Mouse (Mus musculus): ENCODE measurements around the gene Ctsd.
"Not testable (repeated sequence)": the region's sequence is repeated elsewhere in the genome, so short reads cannot be mapped to it uniquely, and the experiment has no call there.

The Ctsd gene

GRCm38 (mm10) chr7:142387419-142388148 is at the start of gene Ctsd:
Ctsd (minus strand) TSS chr7:142388038.
- DNase-seq, result peak; percentile 94

DNA sequence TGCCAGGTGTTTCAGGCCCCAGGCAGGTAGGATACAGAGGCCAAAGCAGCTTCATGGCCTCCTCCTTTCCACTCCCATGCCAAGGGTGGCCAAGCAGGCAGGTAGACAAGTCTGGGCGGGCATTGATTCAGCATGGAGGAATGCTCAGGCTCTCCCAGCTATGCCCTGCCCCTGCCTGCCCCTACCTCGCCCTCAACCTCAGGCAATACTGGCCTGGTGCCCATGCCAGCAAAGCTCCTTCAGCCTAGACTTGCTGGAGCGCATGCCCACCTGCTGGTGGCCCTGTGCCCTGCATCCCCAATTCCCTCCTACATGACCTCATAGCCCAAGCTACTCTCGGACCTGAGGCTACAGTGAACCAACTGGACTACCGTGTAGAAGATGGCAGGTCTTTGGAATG is 49.5 kb upstream of the Ctsd start:
- no peak for DNase-seq

- DNase-seq, result peak; percentile 85
Measured at GRCm38 (mm10) chr7:142435524-142435923, 47.7 kb upstream of the Ctsd start.

DNA sequence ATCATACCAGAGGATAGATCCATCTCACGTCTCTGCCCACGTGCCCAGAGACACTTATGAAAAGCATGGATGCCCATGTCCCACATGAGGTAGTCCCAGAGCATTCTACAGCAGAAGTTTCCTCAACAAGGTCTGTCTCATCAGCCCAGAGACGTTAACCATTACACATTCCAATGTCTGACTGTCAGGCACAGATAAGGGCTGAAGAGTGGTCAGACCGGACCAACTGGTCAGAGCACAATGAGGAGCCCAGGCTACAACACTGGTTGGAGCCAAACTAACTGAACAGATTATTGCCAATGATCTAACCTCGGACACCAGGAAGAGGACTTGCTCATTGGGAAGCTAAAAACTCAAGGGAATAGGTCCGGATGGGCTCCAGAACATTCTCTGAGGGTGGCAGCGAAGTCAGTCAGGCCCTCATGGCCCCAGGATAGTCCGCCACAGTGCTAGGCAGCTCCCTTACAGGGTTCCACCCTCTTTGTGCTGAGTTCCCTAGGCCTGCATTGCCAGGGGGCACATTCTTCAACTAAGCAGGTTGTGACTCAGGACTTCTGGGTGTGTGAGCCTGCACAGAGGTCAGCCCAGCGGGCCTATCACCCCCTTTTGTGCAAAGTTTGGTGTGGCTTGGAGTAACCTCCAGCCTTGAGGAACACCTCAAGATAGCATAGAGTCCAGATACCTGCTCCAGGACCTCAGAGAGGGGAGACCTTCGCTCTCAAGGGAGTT is 46.5 kb upstream of the Ctsd start, which contains the start of gene Syt8:
Gene Syt8 (plus strand): TSS at position 714 of the 729 bp plus-strand sequence.
- DNase-seq, result no peak

- peak; percentile 48 for DNase-seq
Measured at GRCm38 (mm10) chr7:142433623-142434022, 45.8 kb upstream of the Ctsd start.

DNA sequence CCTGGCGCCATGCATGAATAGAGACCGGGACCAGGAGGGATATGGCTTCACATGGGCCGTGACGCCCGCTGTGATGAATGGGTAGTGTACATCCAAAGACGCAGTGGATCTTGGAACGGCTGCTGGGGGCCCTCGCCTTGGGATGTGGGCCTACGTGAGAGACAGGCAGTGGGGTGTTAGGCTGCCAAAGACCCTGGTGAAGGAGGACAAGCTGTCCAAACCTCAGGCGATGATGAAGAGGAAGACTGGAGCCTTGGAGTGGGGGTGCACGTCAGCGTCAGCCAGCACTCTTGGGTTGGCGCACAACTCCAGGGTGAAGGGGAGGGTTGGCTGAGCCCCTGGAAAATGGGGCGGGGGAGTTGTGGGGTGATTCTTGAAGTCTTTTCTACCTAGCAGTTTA is 43.3 kb upstream of the Ctsd start:
- DNase-seq, result no peak

GRCm38 (mm10) chr7:142430160-142430678 is 42.4 kb upstream of the Ctsd start:
- no peak for DNase-seq

- DNase-seq, result peak; percentile 74
Measured at GRCm38 (mm10) chr7:142428213-142428612, 40.4 kb upstream of the Ctsd start.

GRCm38 (mm10) chr7:142425641-142426213 is 37.9 kb upstream of the Ctsd start:
- DNase-seq, result peak; percentile 55

DNA sequence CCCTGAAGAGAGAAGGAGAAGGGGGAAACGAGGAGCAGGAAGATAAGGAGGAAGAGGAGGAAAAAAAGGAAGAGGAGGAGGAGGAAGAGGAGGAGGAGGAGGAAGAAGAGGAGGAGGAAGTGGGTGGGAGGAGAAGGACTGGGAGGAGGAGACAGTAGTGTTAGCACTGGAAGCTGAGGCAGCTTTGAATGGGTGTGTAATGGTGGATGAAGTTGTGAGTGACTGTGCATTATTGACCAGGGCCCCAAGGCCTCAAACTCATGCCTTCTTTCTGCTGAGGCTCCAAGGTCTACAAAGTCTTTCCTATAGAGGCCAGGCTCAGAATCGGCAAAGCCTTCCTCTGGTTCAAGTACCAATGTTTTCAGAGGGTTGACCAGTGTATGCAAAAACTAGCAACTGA is 34.0 kb upstream of the Ctsd start:
- DNase-seq, result no peak

GRCm38 (mm10) chr7:142419887-142420286 is 32.0 kb upstream of the Ctsd start:
- DNase-seq, result no peak

DNA sequence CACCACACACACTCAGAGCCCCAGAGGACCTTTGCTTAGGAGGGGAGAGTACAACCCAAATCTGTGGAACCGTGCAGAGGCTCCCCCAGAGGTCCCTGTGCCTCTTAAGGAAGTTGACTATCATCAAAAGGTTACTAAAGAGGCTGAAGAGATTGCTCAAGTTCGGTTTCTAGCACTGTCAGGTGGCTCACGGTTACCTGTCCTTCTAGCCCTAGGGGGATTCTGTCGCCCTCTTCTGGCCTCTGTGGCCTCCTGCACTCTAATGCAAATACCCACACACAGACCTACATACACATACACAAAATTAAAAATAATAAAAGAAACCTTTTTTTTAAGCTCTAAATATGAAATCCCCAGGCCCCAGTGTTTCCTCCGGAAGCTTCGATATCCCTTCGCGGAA is 30.8 kb upstream of the Ctsd start:
- no peak for DNase-seq

DNA sequence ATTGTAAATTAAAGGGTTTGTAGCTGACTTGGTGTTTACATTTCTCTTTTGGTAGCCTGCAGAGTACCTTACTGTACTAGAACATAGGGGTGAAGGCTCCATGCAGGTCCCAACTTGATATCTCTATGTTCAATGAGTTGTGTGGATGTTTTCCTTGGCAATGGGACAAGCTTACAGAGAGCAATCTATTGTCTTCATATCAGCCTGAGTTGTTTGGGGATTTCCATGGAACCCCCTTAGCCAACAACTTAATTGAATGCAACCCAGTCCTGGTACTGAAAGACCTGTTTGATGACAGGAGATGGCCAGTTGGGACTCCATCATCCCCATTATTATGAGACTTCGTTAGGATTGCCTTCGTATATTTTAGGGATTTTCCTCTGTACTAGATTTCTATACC is 30.2 kb upstream of the Ctsd start:
- no peak for DNase-seq

GRCm38 (mm10) chr7:142416225-142416624 is 28.4 kb upstream of the Ctsd start:
- no peak for DNase-seq

GRCm38 (mm10) chr7:142415314-142415713 is 27.5 kb upstream of the Ctsd start:
- no peak for DNase-seq

DNA sequence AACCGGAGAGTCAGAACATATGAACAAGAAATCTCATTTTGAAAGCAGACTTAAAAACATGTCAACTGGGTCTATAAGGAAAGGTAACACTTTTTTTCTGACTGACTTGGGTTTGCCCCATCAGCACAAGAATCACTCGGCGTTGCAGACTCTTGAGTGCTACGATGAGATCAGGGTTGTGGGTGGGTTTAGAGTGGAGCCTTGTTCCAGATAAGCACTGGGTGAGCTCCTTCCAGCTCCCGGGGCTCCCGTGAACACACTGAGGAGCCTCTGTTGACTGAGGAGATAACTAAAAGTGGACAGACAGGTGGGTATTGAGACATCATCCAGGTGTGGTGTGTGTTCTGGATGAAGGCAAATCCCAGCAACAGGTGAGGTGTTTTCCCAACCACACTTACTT is 25.4 kb upstream of the Ctsd start:
- no peak for DNase-seq

DNA sequence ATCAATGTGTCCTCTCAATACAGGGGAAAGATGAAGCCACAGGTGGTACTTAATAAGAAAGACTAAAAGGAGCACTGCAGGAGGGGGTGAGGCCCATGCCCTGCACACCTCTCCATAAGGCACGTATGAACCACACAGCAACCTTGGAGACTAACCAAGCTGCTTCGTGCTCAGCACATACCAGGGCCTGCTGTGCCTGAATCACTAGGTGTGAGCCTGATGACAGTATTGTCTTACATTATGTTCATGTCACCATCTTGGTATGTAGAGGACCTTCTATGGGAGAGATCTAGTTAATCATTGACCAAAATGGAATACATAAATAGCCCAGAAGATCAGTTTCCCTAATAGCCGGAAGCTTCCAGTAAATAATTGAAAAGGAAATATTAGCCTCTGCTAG is 21.8 kb upstream of the Ctsd start:
- DNase-seq, result no peak

GRCm38 (mm10) chr7:142408686-142409085 is 20.8 kb upstream of the Ctsd start:
- no peak for DNase-seq

DNA sequence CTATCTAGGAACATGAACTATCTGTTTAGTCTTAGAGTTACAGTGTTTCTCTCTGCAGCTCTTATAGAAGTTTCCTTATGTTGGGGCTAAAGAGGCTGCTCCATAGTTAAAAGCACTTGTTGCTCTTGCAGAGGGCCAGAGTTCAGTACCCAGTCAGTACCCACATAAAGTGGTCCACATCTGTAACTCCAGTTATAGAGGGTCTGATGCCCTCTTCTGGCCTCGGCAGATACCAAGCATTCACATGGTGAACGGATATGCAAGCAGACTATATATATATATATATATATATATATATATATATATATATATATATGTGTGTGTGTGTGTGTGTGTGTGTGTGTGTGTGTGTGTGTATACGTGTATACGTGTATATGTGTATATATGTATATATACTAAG is 20.1 kb upstream of the Ctsd start:
- DNase-seq, result peak; percentile 57

DNA sequence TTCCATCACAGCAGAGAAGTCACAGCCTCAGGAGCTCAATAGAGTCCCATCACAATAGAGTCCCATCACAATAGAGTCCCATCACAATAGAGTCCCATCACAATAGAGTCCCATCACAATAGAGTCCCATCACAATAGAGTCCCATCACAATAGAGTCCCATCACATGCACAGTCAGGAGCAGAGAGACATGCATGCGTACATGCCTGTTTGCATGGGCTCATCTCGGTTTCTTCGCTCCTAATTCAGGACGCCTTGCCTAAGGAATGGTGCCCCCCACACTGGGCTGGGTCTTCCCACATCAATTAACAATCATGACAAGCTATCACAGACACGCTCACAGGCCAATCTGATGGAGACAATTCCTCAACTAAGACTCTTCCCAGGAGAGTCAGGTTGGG is 17.3 kb upstream of the Ctsd start:
- DNase-seq, result not testable (repeated sequence)

GRCm38 (mm10) chr7:142403591-142403990 is 15.8 kb upstream of the Ctsd start:
- peak; percentile 52 for DNase-seq

- DNase-seq, result no peak
Measured at GRCm38 (mm10) chr7:142400750-142401142, 12.9 kb upstream of the Ctsd start.

DNA sequence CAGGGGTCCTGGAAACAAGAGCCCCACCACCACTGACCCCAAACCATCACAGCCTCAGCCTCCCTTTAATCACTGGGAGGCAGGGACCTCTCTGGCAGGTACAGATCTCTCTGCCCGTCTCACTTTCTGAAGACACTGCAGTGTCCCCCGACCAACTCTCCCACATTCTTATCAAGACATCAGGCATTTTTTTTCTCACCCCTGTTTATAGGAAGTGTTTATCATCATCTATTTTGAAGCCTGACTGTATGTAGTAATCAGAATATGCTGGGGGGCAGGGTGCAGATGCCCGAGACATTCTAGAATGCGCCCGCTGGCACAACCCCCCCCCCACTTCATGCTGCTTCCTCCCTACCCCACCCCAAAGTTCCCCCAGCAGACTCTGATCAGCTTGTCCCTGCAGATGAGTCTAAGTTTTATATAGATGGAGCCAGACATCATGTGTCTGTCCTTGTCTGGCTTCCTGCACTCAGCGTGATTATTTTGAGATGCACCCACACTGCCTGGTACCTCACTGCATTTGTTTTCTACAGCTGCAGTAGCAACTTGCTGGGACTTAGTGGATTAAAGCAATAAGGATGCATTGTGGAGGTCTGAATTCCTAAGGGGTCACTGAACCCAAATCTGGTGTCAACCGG is 12.4 kb upstream of the Ctsd start:
- DNase-seq, result no peak

Measured in thymus, postnatal 14 days (tissue).